Mouse (Mus musculus) heart, adult 2 months (tissue): ENCODE results near the gene Gns.
"Not testable (repeated sequence)": the region's sequence is repeated elsewhere in the genome, so short reads cannot be mapped to it uniquely, and the experiment has no call there.

Source experiments
- CTCF ChIP-seq: fragments of 200-600 bp; IDR thresholded peaks from 2 replicates; pipeline ENCODE4 v1.8.1; 2022; ENCODE audit warnings: antibody characterized with exemption, mild to moderate bottlenecking, moderate library complexity
- EP300 ChIP-seq: fragments of 200-500 bp; IDR thresholded peaks from 2 replicates; pipeline ENCODE4 v1.6.1; 2011; ENCODE audit warnings: low read depth, low read length, control low read depth; ENCODE audit not compliant: insufficient read depth

GRCm38 (mm10) chr10:121336536-121336935 is 28.4 kb upstream of the Gns start:
- TF ChIP-seq CTCF, EP300: not testable (repeated sequence)
